In genomic region chr1:80963838-80964237, GRCm38 (mm10) we compare ENCODE assay signal across 7 mouse cellular contexts.
A peak's percentile ranks its signal among the peaks of the same experiment; 100 is the strongest.
DNase-seq lines count a peak whose midpoint lies in the region.

No protein-coding gene starts in this region.

- intact Hi-C loops in left cerebral cortex, postnatal 4 days (cut with DNase I): no loop called here
- intact Hi-C loops in left cerebral cortex, postnatal 10 days (cut with DNase I): no loop called here

- peak; percentile 34 for DNase-seq in left cerebral cortex, postnatal 4 days
- no peak for DNase-seq in left cerebral cortex, postnatal 10 days (ENCODE audit: extremely low spot score in 1 of 2, low spot score in 2 of 2)
- peak; percentile 35 to 40 for DNase-seq in cerebellum, adult 18-20 months
- DNase-seq in layer of hippocampus, adult 11-12 months (ENCODE audit: low spot score): peak; percentile 31
- peak; percentile 21 for DNase-seq in telencephalon, adult 2 months (ENCODE audit: low read depth, low spot score)
- DNase-seq in thymus, postnatal 14 days: no peak
- DNase-seq in c-Kit-positive CD71-positive TER-119-positive erythroid progenitor cells, embryonic 14.5 days (ENCODE audit: low spot score): no peak

Comparison
In these comparisons a context has a peak if more than half of its experiments do, and no peak if none do; other contexts are left out.
1. DNase-seq: peak in left cerebral cortex, postnatal 4 days (single experiment), cerebellum, adult 18-20 months (2 of 2), layer of hippocampus, adult 11-12 months (single experiment) and telencephalon, adult 2 months (single experiment); none in left cerebral cortex, postnatal 10 days (0 of 2), thymus, postnatal 14 days (single experiment) and c-Kit-positive CD71-positive TER-119-positive erythroid progenitor cells, embryonic 14.5 days (single experiment).